In genomic region chr10:13274699-13275098, GRCm38 (mm10) we compare ENCODE assay signal across 28 mouse cellular contexts.
DNase-seq lines count a peak whose midpoint lies in the region; ATAC-seq lines count a peak whose summit lies in the region.
"Had no signal": no experiment of that assay in that cellular context is flagged by ENCODE, and none has a peak within 500 bp of the region (broad histone marks: within the 10 kb centered on the region; RNA-seq: fewer than 3 reads in every experiment).

No protein-coding gene starts in this region.

- intact Hi-C loops in heart, postnatal 25 days (cut with DNase I), result loop anchor here (5.0 to 10.0 kb wide), 2 partner anchors 48 to 140 kb away; no protein-coding TSS in a partner anchor
- intact Hi-C loops in left cerebral cortex, postnatal 14 days (cut with DNase I), result no loop called here

- H3K4me2 ChIP-seq in heart, embryonic 11.5 days, result no peak overlapping the region
- H3K4me2 ChIP-seq in heart, embryonic 16.5 days (ENCODE audit: low read depth, low read length), result peak overlapping the region; percentile 16; the same call in 1 of the 2 replicates
- H3K4me2 ChIP-seq: embryonic facial prominence, embryonic 13.5 days; forebrain, embryonic 15.5 days; hindbrain, embryonic 15.5 days; liver, embryonic 13.5 days; neural tube, embryonic 15.5 days had no signal

- H3K4me1 ChIP-seq in heart, embryonic 11.5 days (ENCODE audit: control insufficient read depth, insufficient read depth, low read length), result peaks cover 25% of the 10 kb centered on the region; the same call in 1 of the 2 replicates
- peaks cover 28% of the 10 kb centered on the region for H3K4me1 ChIP-seq in heart, embryonic 16.5 days (ENCODE audit: control insufficient read depth, insufficient read depth, low read length)
- H3K4me1 ChIP-seq: embryonic facial prominence, embryonic 13.5 days; forebrain, embryonic 10.5 days; forebrain, embryonic 15.5 days; hindbrain, embryonic 10.5 days; hindbrain, embryonic 15.5 days; liver, embryonic 13.5 days; neural tube, embryonic 15.5 days had no signal

- 25% methylated on average over 4 of the region's 4 CpGs for WGBS in heart, embryonic 11.5 days (ENCODE audit: insufficient replicate concordance)
- 27% methylated on average over 4 of the region's 4 CpGs for WGBS in heart, embryonic 16.5 days
- WGBS in macrophage (ENCODE audit: missing documents), result 95% methylated on average over 4 of the region's 4 CpGs

- no peaks in the 10 kb centered on the region; the same call in 1 of the 2 replicates for H3K36me3 ChIP-seq in heart, embryonic 11.5 days (ENCODE audit: control insufficient read depth, insufficient read depth, low read length)
- peaks cover 11% of the 10 kb centered on the region for H3K36me3 ChIP-seq in heart, embryonic 16.5 days (ENCODE audit: control insufficient read depth, insufficient read depth)
- no peaks in the 10 kb centered on the region for H3K36me3 ChIP-seq in macrophage (ENCODE audit: inconsistent target)
- H3K36me3 ChIP-seq: embryonic facial prominence, embryonic 13.5 days; forebrain, embryonic 15.5 days; G1E; hindbrain, embryonic 15.5 days; liver, embryonic 13.5 days; neural tube, embryonic 15.5 days had no signal

- H3K4me3 ChIP-seq in heart, embryonic 11.5 days (ENCODE audit: low read depth, low read length), result no peak overlapping the region
- H3K4me3 ChIP-seq in heart, embryonic 16.5 days (ENCODE audit: low read length), result no peak overlapping the region
- H3K4me3 ChIP-seq in macrophage (ENCODE audit: inconsistent target), result no peak overlapping the region
- H3K4me3 ChIP-seq: embryonic facial prominence, embryonic 13.5 days; forebrain, embryonic 10.5 days; forebrain, embryonic 15.5 days; gastrocnemius, adult 2 months; hindbrain, embryonic 10.5 days; hindbrain, embryonic 15.5 days; left cerebral cortex, adult 2 months; liver, embryonic 13.5 days; neural tube, embryonic 15.5 days had no signal

- H3K27ac ChIP-seq in heart, embryonic 11.5 days (ENCODE audit: low read depth, low read length), result peak overlapping the region; percentile 73
- peak overlapping the region; percentile 87 for H3K27ac ChIP-seq in heart, embryonic 16.5 days (ENCODE audit: low read length)
- 0 out of 2 replicates have a peak overlapping the region, but pooled peaks have one; percentile 32 for H3K27ac ChIP-seq in macrophage
- H3K27ac ChIP-seq: embryonic facial prominence, embryonic 13.5 days; forebrain, embryonic 10.5 days; forebrain, embryonic 15.5 days; gastrocnemius, adult 2 months; hindbrain, embryonic 10.5 days; hindbrain, embryonic 15.5 days; left cerebral cortex, adult 2 months; liver, embryonic 13.5 days; neural tube, embryonic 15.5 days had no signal

- peak; percentile 92 for DNase-seq in heart, adult 11 months
- no peak for DNase-seq in heart, postnatal 25 days (ENCODE audit: low spot score)
- no peak for DNase-seq in layer of hippocampus, postnatal 25 days (ENCODE audit: extremely low spot score in 1 of 2, low spot score in 1 of 2)
- DNase-seq in left cerebral cortex, postnatal 14 days (ENCODE audit: low spot score in 2 of 2), result no peak
- DNase-seq: adrenal gland, postnatal 10 days; cerebellum, adult 11-12 months; cerebellum, adult 9-11 months; gastrocnemius, adult 2 months; kidney, adult 11 months; kidney, postnatal 25 days; liver, embryonic 13.5 days; lung, adult 2 months; lung, postnatal 10 days; midbrain, embryonic 14.5 days; right cerebral cortex, postnatal 4 days had no signal

- no peaks in the 10 kb centered on the region for H3K79me2 ChIP-seq in macrophage (ENCODE audit: inconsistent target)

- ATAC-seq in heart, embryonic 11.5 days (replicated peaks; ENCODE audit: insufficient number of reproducible peaks, low FRiP score, low TSS enrichment), result no peak; the same call in 1 of the 2 replicates
- peak; percentile 81 for ATAC-seq in heart, embryonic 16.5 days (replicated peaks; ENCODE audit: extremely low read depth, insufficient read depth, low FRiP score)
- no peak for ATAC-seq in CD4-positive, CD25-positive, alpha-beta regulatory T cell, adult 4 months
- ATAC-seq: forebrain, embryonic 15.5 days; inflammation-experienced regulatory T-cells, adult 6 months had no signal

- H3K9ac ChIP-seq in heart, embryonic 11.5 days (ENCODE audit: low read depth, low read length), result no peak overlapping the region
- H3K9ac ChIP-seq in heart, embryonic 16.5 days (ENCODE audit: low read length), result no peak overlapping the region
- H3K9ac ChIP-seq: embryonic facial prominence, embryonic 13.5 days; forebrain, embryonic 15.5 days; hindbrain, embryonic 15.5 days; liver, embryonic 13.5 days; neural tube, embryonic 15.5 days had no signal

- no peaks in the 10 kb centered on the region for H3K27me3 ChIP-seq in heart, embryonic 11.5 days (ENCODE audit: control insufficient read depth, insufficient read depth, low read length)
- no peaks in the 10 kb centered on the region for H3K27me3 ChIP-seq in heart, embryonic 16.5 days (ENCODE audit: control insufficient read depth, insufficient read depth, low read length)
- H3K27me3 ChIP-seq: embryonic facial prominence, embryonic 13.5 days; forebrain, embryonic 15.5 days; hindbrain, embryonic 15.5 days; liver, embryonic 13.5 days; neural tube, embryonic 15.5 days had no signal

- H3K9me3 ChIP-seq in heart, embryonic 11.5 days (replicated peaks; ENCODE audit: control insufficient read depth, low read length), result no peaks in the 10 kb centered on the region
- H3K9me3 ChIP-seq in heart, embryonic 16.5 days (replicated peaks; ENCODE audit: control insufficient read depth, low read length), result no peaks in the 10 kb centered on the region
- H3K9me3 ChIP-seq: embryonic facial prominence, embryonic 13.5 days; forebrain, embryonic 10.5 days; forebrain, embryonic 15.5 days; G1E; hindbrain, embryonic 10.5 days; hindbrain, embryonic 15.5 days; liver, embryonic 13.5 days; neural tube, embryonic 15.5 days had no signal

Comparison
In these comparisons a context has a peak if more than half of its experiments do, and no peak if none do; other contexts are left out.
1. H3K27ac ChIP-seq: peak in every context shown above with its lines; median percentile 87 in heart, embryonic 16.5 days; 73 in heart, embryonic 11.5 days; 32 in macrophage.